10 mouse cellular contexts compared by ENCODE assay signal in genomic region chr11:22698057-22698941, GRCm38 (mm10).
DNase-seq lines count a peak whose midpoint lies in the region; ATAC-seq lines count a peak whose summit lies in the region.
"Had no signal": no experiment of that assay in that cellular context is flagged by ENCODE, and none has a peak within 500 bp of the region (broad histone marks: within the 10 kb centered on the region; RNA-seq: fewer than 3 reads in every experiment).

No protein-coding gene starts in this region.

- H3K4me3 ChIP-seq in heart, embryonic 12.5 days, result no peak overlapping the region
- H3K4me3 ChIP-seq in forebrain, embryonic 15.5 days, result no peak overlapping the region
- H3K4me3 ChIP-seq: embryonic facial prominence, embryonic 15.5 days; limb, embryonic 15.5 days had no signal

- H3K9me3 ChIP-seq in heart, embryonic 12.5 days (replicated peaks), result no peaks in the 10 kb centered on the region; the same call in 1 of the 2 replicates
- no peaks in the 10 kb centered on the region for H3K9me3 ChIP-seq in forebrain, embryonic 15.5 days
- H3K9me3 ChIP-seq: embryonic facial prominence, embryonic 15.5 days; limb, embryonic 15.5 days had no signal

- intact Hi-C loops in left cerebral cortex, postnatal 14 days (cut with DNase I), result no loop called here

- no peak overlapping the region for H3K4me2 ChIP-seq in heart, embryonic 12.5 days
- H3K4me2 ChIP-seq in forebrain, embryonic 15.5 days (replicated peaks), result no peak overlapping the region
- H3K4me2 ChIP-seq: embryonic facial prominence, embryonic 15.5 days; limb, embryonic 15.5 days had no signal

- peak; percentile 48 for DNase-seq in heart, adult 8-10 months (ENCODE audit: low spot score)
- DNase-seq in cerebellum, adult 11 months, result peak; percentile 73
- peak; percentile 12 to 28 for DNase-seq in left cerebral cortex, postnatal 14 days (ENCODE audit: low spot score in 2 of 2)
- DNase-seq in ovary, adult 18-20 months (ENCODE audit: low spot score), result no peak
- DNase-seq in gastrocnemius, adult 18-20 months (ENCODE audit: low spot score), result no peak
- no peak for DNase-seq in urinary bladder, postnatal 25 days (ENCODE audit: low spot score)

- H3K27me3 ChIP-seq in heart, embryonic 12.5 days (replicated peaks), result no peaks in the 10 kb centered on the region
- H3K27me3 ChIP-seq in forebrain, embryonic 15.5 days, result no peaks in the 10 kb centered on the region
- H3K27me3 ChIP-seq: embryonic facial prominence, embryonic 15.5 days; limb, embryonic 15.5 days had no signal

- H3K9ac ChIP-seq in heart, embryonic 12.5 days, result no peak overlapping the region
- no peak overlapping the region for H3K9ac ChIP-seq in forebrain, embryonic 15.5 days (replicated peaks)
- H3K9ac ChIP-seq: embryonic facial prominence, embryonic 15.5 days; limb, embryonic 15.5 days had no signal

- no peak overlapping the region for H3K27ac ChIP-seq in heart, embryonic 12.5 days (ENCODE audit: poor library complexity, severe bottlenecking)
- H3K27ac ChIP-seq in forebrain, embryonic 15.5 days (replicated peaks), result peak overlapping the region; percentile 1; the same call in 1 of the 2 replicates
- H3K27ac ChIP-seq: embryonic facial prominence, embryonic 15.5 days; limb, embryonic 15.5 days had no signal

- peaks cover 5% of the 10 kb centered on the region; the same call in 1 of the 2 replicates for H3K4me1 ChIP-seq in heart, embryonic 12.5 days (replicated peaks)
- H3K4me1 ChIP-seq in forebrain, embryonic 15.5 days, result peaks cover 7% of the 10 kb centered on the region

- 59% methylated on average over 5 of the region's 5 CpGs for WGBS in heart, embryonic 12.5 days
- 30% methylated on average over 5 of the region's 5 CpGs for WGBS in forebrain, embryonic 15.5 days

- no peak for ATAC-seq in heart, embryonic 12.5 days (ENCODE audit: insufficient number of reproducible peaks, low FRiP score)
- ATAC-seq in forebrain, embryonic 15.5 days (replicated peaks), result peak; percentile 93

- no peaks in the 10 kb centered on the region for H3K36me3 ChIP-seq in heart, embryonic 12.5 days
- no peaks in the 10 kb centered on the region for H3K36me3 ChIP-seq in forebrain, embryonic 15.5 days
- H3K36me3 ChIP-seq: embryonic facial prominence, embryonic 15.5 days; limb, embryonic 15.5 days had no signal

Comparison
In these comparisons a context has a peak if more than half of its experiments do, and no peak if none do; other contexts are left out.
1. DNase-seq: peak in heart, adult 8-10 months (single experiment), cerebellum, adult 11 months (single experiment) and left cerebral cortex, postnatal 14 days (2 of 2); none in ovary, adult 18-20 months (single experiment), gastrocnemius, adult 18-20 months (single experiment) and urinary bladder, postnatal 25 days (single experiment).